Mouse (Mus musculus): ENCODE results near the gene Scarf2. TPM values are rescaled to one million over a fixed set of nuclear protein-coding genes. Genes with fewer than 3 reads are reported as not detected.
A peak's percentile ranks its signal among the peaks of the same experiment; 100 is the strongest.

Gene Scarf2
- polyA plus RNA-seq, 1 experiment from 2014 or later, result 15.3 TPM

GRCm38 (mm10) chr16:17761074-17761473, 36.0 kb upstream of the Scarf2 start:
- peaks cover 4% of the 10 kb centered on the region for H3K4me1 ChIP-seq (ENCODE audit: control insufficient read depth, insufficient read depth, low read length)
- no peak overlapping the region for H3K27ac ChIP-seq (replicated peaks; ENCODE audit: low read depth, low read length)
- no peaks in the 10 kb centered on the region for H3K27me3 ChIP-seq (ENCODE audit: control insufficient read depth, insufficient read depth, low read length)
- WGBS, result 28% methylated on average over 1 of the region's 1 CpGs
- no peak overlapping the region for H3K4me3 ChIP-seq (ENCODE audit: low read depth, low read length)
- DNase-seq (ENCODE audit: low spot score) (peak; percentile 36), ATAC-seq (replicated peaks; ENCODE audit: insufficient number of reproducible peaks, low FRiP score, low TSS enrichment, low read depth) (no peak)
- H3K9me3 ChIP-seq (replicated peaks; ENCODE audit: control insufficient read depth, low read length), result no peaks in the 10 kb centered on the region
- H3K4me2 ChIP-seq (ENCODE audit: low read depth, low read length), result no peak overlapping the region; the same call in 1 of the 2 replicates
- H3K9ac ChIP-seq (replicated peaks; ENCODE audit: low read length), result no peak overlapping the region
- no peaks in the 10 kb centered on the region; the same call in 1 of the 2 replicates for H3K36me3 ChIP-seq (replicated peaks; ENCODE audit: control insufficient read depth, insufficient read depth, low read depth, low read length)

DNA sequence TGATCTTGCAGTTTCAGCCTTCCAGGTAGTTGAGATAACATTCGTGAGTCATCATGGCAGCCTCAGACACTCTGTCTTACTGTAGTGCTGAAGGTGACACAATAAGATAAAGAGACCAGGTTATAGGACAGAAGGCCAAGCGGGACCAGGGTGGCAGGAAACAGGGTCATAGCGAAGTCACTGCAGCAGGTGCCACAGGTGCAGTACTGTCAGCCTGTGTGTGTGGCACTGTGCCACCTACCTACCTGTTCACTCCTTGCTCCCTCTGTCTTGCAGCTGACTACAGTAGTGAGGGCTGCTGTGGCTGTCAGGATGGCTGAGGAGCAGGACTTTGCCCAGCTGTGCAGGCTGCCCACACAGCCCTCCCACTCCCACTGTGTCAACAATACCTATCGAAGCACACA, 33.0 kb upstream of the Scarf2 start:
- Histone ChIP-seq H3K36me3 (replicated peaks; ENCODE audit: control insufficient read depth, insufficient read depth, low read depth, low read length) (peaks cover 2% of the 10 kb centered on the region; the same call in 1 of the 2 replicates), H3K9ac (replicated peaks; ENCODE audit: low read length) (no peak overlapping the region), H3K9me3 (replicated peaks; ENCODE audit: control insufficient read depth, low read length) (no peaks in the 10 kb centered on the region), H3K4me1 (ENCODE audit: control insufficient read depth, insufficient read depth, low read length) (peaks cover 4% of the 10 kb centered on the region), H3K4me2 (ENCODE audit: low read depth, low read length) (no peak overlapping the region), H3K27me3 (ENCODE audit: control insufficient read depth, insufficient read depth, low read length) (no peaks in the 10 kb centered on the region), H3K4me3 (ENCODE audit: low read depth, low read length) (no peak overlapping the region), H3K27ac (replicated peaks; ENCODE audit: low read depth, low read length) (no peak overlapping the region)
- WGBS, result 80% methylated on average over 4 of the region's 4 CpGs
- DNase-seq (ENCODE audit: low spot score) (no peak), ATAC-seq (replicated peaks; ENCODE audit: insufficient number of reproducible peaks, low FRiP score, low TSS enrichment, low read depth) (no peak)

GRCm38 (mm10) chr16:17768834-17769233, 28.2 kb upstream of the Scarf2 start:
- peaks cover 2% of the 10 kb centered on the region; the same call in 1 of the 2 replicates for H3K36me3 ChIP-seq (replicated peaks; ENCODE audit: control insufficient read depth, insufficient read depth, low read depth, low read length)
- H3K9me3 ChIP-seq (replicated peaks; ENCODE audit: control insufficient read depth, low read length), result no peaks in the 10 kb centered on the region
- DNase-seq (ENCODE audit: low spot score), result no peak

GRCm38 (mm10) chr16:17771117-17771865, 25.8 kb upstream of the Scarf2 start:
- Histone ChIP-seq H3K4me1 (ENCODE audit: control insufficient read depth, insufficient read depth, low read length) (no peaks in the 10 kb centered on the region), H3K36me3 (replicated peaks; ENCODE audit: control insufficient read depth, insufficient read depth, low read depth, low read length) (peaks cover 5% of the 10 kb centered on the region)
- 84% methylated on average over 4 of the region's 4 CpGs for WGBS

More at GRCm38 (mm10) chr16:17768834-17769233, 28.2 kb upstream of the Scarf2 start:
- no peak for ATAC-seq (replicated peaks; ENCODE audit: insufficient number of reproducible peaks, low FRiP score, low TSS enrichment, low read depth)
- no peak overlapping the region for H3K4me2 ChIP-seq (ENCODE audit: low read depth, low read length)
- no peak overlapping the region for H3K27ac ChIP-seq (replicated peaks; ENCODE audit: low read depth, low read length)
- H3K4me3 ChIP-seq (ENCODE audit: low read depth, low read length), result no peak overlapping the region
- WGBS, result 83% methylated on average over 7 of the region's 7 CpGs
- H3K4me1 ChIP-seq (ENCODE audit: control insufficient read depth, insufficient read depth, low read length), result no peaks in the 10 kb centered on the region
- H3K27me3 ChIP-seq (ENCODE audit: control insufficient read depth, insufficient read depth, low read length), result no peaks in the 10 kb centered on the region
- H3K9ac ChIP-seq (replicated peaks; ENCODE audit: low read length), result no peak overlapping the region

GRCm38 (mm10) chr16:17776828-17777227, 20.3 kb upstream of the Scarf2 start:
- peak; percentile 44 for DNase-seq (ENCODE audit: low spot score)
- 66% methylated on average over 11 of the region's 11 CpGs for WGBS

More at GRCm38 (mm10) chr16:17771117-17771865, 25.8 kb upstream of the Scarf2 start:
- H3K27me3 ChIP-seq (ENCODE audit: control insufficient read depth, insufficient read depth, low read length), result no peaks in the 10 kb centered on the region
- H3K9me3 ChIP-seq (replicated peaks; ENCODE audit: control insufficient read depth, low read length), result no peaks in the 10 kb centered on the region
- H3K9ac ChIP-seq (replicated peaks; ENCODE audit: low read length), result no peak overlapping the region
- ATAC-seq (replicated peaks; ENCODE audit: insufficient number of reproducible peaks, low FRiP score, low TSS enrichment, low read depth), result no peak
- DNase-seq (ENCODE audit: low spot score), result peak; percentile 20
- no peak overlapping the region for H3K4me3 ChIP-seq (ENCODE audit: low read depth, low read length)
- H3K4me2 ChIP-seq (ENCODE audit: low read depth, low read length), result no peak overlapping the region
- no peak overlapping the region for H3K27ac ChIP-seq (replicated peaks; ENCODE audit: low read depth, low read length)

DNA sequence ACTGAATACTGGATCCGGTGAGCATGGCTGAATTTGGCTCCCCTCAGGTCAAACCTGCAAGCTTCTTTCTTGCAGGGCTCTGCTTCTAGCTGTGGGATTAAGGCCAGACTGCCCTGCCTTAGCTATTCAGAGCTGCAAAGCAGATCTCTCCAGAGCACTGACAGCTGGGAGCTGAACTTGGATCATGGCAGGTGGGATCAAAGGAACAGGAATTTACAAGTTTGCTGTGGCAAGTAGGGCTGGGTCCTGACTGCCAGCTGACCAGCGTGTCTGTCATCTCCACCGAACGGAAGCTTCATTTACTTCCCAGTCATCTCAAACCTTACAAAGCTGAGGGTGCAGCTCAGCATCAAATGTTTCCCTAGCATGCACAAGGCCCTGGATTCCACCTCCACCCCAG, 18.9 kb upstream of the Scarf2 start:
- no peaks in the 10 kb centered on the region for H3K4me1 ChIP-seq (ENCODE audit: control insufficient read depth, insufficient read depth, low read length)
- no peaks in the 10 kb centered on the region for H3K9me3 ChIP-seq (replicated peaks; ENCODE audit: control insufficient read depth, low read length)
- no peak overlapping the region for H3K4me2 ChIP-seq (ENCODE audit: low read depth, low read length)
- H3K27ac ChIP-seq (replicated peaks; ENCODE audit: low read depth, low read length), result no peak overlapping the region
- ATAC-seq (replicated peaks; ENCODE audit: insufficient number of reproducible peaks, low FRiP score, low TSS enrichment, low read depth), result no peak
- peaks cover 8% of the 10 kb centered on the region for H3K36me3 ChIP-seq (replicated peaks; ENCODE audit: control insufficient read depth, insufficient read depth, low read depth, low read length)
- H3K27me3 ChIP-seq (ENCODE audit: control insufficient read depth, insufficient read depth, low read length), result no peaks in the 10 kb centered on the region
- no peak overlapping the region for H3K9ac ChIP-seq (replicated peaks; ENCODE audit: low read length)
- 87% methylated on average over 4 of the region's 4 CpGs for WGBS
- H3K4me3 ChIP-seq (ENCODE audit: low read depth, low read length), result no peak overlapping the region
- DNase-seq (ENCODE audit: low spot score), result no peak

More at GRCm38 (mm10) chr16:17776828-17777227, 20.3 kb upstream of the Scarf2 start:
- ATAC-seq (replicated peaks; ENCODE audit: insufficient number of reproducible peaks, low FRiP score, low TSS enrichment, low read depth), result no peak
- Histone ChIP-seq H3K27me3 (ENCODE audit: control insufficient read depth, insufficient read depth, low read length) (no peaks in the 10 kb centered on the region), H3K4me1 (ENCODE audit: control insufficient read depth, insufficient read depth, low read length) (no peaks in the 10 kb centered on the region), H3K4me2 (ENCODE audit: low read depth, low read length) (no peak overlapping the region), H3K9ac (replicated peaks; ENCODE audit: low read length) (no peak overlapping the region), H3K4me3 (ENCODE audit: low read depth, low read length) (no peak overlapping the region), H3K36me3 (replicated peaks; ENCODE audit: control insufficient read depth, insufficient read depth, low read depth, low read length) (peaks cover 8% of the 10 kb centered on the region), H3K27ac (replicated peaks; ENCODE audit: low read depth, low read length) (no peak overlapping the region), H3K9me3 (replicated peaks; ENCODE audit: control insufficient read depth, low read length) (no peaks in the 10 kb centered on the region)

DNA sequence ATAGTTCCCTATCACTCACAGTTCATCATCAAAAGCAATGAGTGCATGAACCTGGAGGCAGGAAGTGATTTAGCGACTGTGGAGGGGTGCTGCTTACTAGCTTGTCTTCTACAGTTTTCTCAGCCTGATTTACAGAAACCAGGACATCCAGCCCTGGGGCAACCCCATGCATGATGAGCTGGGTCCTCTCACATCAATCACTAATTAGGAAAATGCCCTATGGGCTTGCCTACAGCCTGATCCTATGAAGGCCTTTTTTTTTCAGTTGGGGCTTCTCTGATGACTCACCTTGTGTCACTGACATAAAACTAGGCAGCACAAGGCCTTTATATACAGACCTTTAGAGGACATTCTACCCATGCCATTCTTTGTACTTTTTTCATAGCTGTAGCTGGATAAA, 17.4 kb upstream of the Scarf2 start:
- no peak overlapping the region for H3K9ac ChIP-seq (replicated peaks; ENCODE audit: low read length)
- peaks cover 4% of the 10 kb centered on the region for H3K36me3 ChIP-seq (replicated peaks; ENCODE audit: control insufficient read depth, insufficient read depth, low read depth, low read length)
- DNase-seq (ENCODE audit: low spot score) (no peak), ATAC-seq (replicated peaks; ENCODE audit: insufficient number of reproducible peaks, low FRiP score, low TSS enrichment, low read depth) (no peak)
- 76% methylated on average over 1 of the region's 1 CpGs for WGBS
- H3K27ac ChIP-seq (replicated peaks; ENCODE audit: low read depth, low read length), result no peak overlapping the region
- H3K27me3 ChIP-seq (ENCODE audit: control insufficient read depth, insufficient read depth, low read length), result no peaks in the 10 kb centered on the region
- H3K4me1 ChIP-seq (ENCODE audit: control insufficient read depth, insufficient read depth, low read length), result no peaks in the 10 kb centered on the region
- no peak overlapping the region for H3K4me2 ChIP-seq (ENCODE audit: low read depth, low read length)
- no peaks in the 10 kb centered on the region for H3K9me3 ChIP-seq (replicated peaks; ENCODE audit: control insufficient read depth, low read length)
- H3K4me3 ChIP-seq (ENCODE audit: low read depth, low read length), result no peak overlapping the region

- Histone ChIP-seq H3K27ac (replicated peaks; ENCODE audit: low read depth, low read length) (no peak overlapping the region), H3K27me3 (ENCODE audit: control insufficient read depth, insufficient read depth, low read length) (no peaks in the 10 kb centered on the region), H3K9ac (replicated peaks; ENCODE audit: low read length) (no peak overlapping the region), H3K4me3 (ENCODE audit: low read depth, low read length) (no peak overlapping the region), H3K4me1 (ENCODE audit: control insufficient read depth, insufficient read depth, low read length) (no peaks in the 10 kb centered on the region), H3K4me2 (ENCODE audit: low read depth, low read length) (no peak overlapping the region), H3K9me3 (replicated peaks; ENCODE audit: control insufficient read depth, low read length) (no peaks in the 10 kb centered on the region), H3K36me3 (replicated peaks; ENCODE audit: control insufficient read depth, insufficient read depth, low read depth, low read length) (peaks cover 4% of the 10 kb centered on the region; the same call in 1 of the 2 replicates)
- WGBS, result 58% methylated on average over 3 of the region's 3 CpGs
- DNase-seq (ENCODE audit: low spot score), result peak; percentile 29
- no peak for ATAC-seq (replicated peaks; ENCODE audit: insufficient number of reproducible peaks, low FRiP score, low TSS enrichment, low read depth)
These were observed 11.7 kb upstream of the Scarf2 start for GRCm38 (mm10) chr16:17785337-17785736.
